Mouse (Mus musculus) limb, embryonic 13.5 days (tissue): Measurements from ENCODE around the gene Cbfb. TPM values are rescaled to one million over a fixed set of nuclear protein-coding genes. Genes with fewer than 3 reads are reported as not detected.

ENCODE experiments used
- polyA plus RNA-seq: library from polyadenylated mRNA; unstranded; fragments of >200 nt; fragmentation: Nextera tagmentation; extraction: Ambion mirVana; gene quantifications from 2 replicates; pipeline ENCODE4 v1.2.1, GENCODE M21; 2015

The Cbfb gene
- polyA plus RNA-seq, 1 experiment from 2014 or later = 97.1 TPM

Other genes with a start within 250 kb of the Cbfb start
- 0.06 TPM in 1 of 2 replicates, not detected in the other for gene Ces2e, start 244.4 kb upstream of the Cbfb start, polyA plus RNA-seq
- gene Ces2f, start 223.3 kb upstream of the Cbfb start, polyA plus RNA-seq = 0.06 and 0.13 TPM in 2 replicates
- 0.05 and 0.24 TPM in 2 replicates for gene Ces2g, start 209.0 kb upstream of the Cbfb start, polyA plus RNA-seq
- gene Ces2h, start 169.8 kb upstream of the Cbfb start, polyA plus RNA-seq = not detected in 2 replicates
- not detected in 2 replicates for gene Ces3a, start 122.1 kb upstream of the Cbfb start, polyA plus RNA-seq
- not detected in 2 replicates for gene Ces3b, start 86.9 kb upstream of the Cbfb start, polyA plus RNA-seq
- gene Ces4a, start 38.9 kb upstream of the Cbfb start, polyA plus RNA-seq = not detected in 2 replicates
- 27.3 and 27.6 TPM in 2 replicates for gene D230025D16Rik, start 54.5 kb downstream of the Cbfb start, polyA plus RNA-seq
- gene B3gnt9, start 84.5 kb downstream of the Cbfb start, polyA plus RNA-seq = 24.7 and 25.4 TPM in 2 replicates
- 20.1 and 23.2 TPM in 2 replicates for gene Tradd, start 93.9 kb downstream of the Cbfb start, polyA plus RNA-seq
- gene Fbxl8, start 94.0 kb downstream of the Cbfb start, polyA plus RNA-seq = 2.6 and 2.8 TPM in 2 replicates
- 0.11 and 0.19 TPM in 2 replicates for gene Hsf4, start 99.1 kb downstream of the Cbfb start, polyA plus RNA-seq
- 2.7 and 3.1 TPM in 2 replicates for gene Nol3, start 105.5 kb downstream of the Cbfb start, polyA plus RNA-seq
- gene 4931428F04Rik, start 119.2 kb downstream of the Cbfb start, polyA plus RNA-seq = 16.3 TPM in 2 replicates
- 8.3 and 9.1 TPM in 2 replicates for gene Exoc3l, start 125.4 kb downstream of the Cbfb start, polyA plus RNA-seq
- gene E2f4, start 127.0 kb downstream of the Cbfb start, polyA plus RNA-seq = 73.6 and 75.4 TPM in 2 replicates
- 3.9 and 5.1 TPM in 2 replicates for gene Elmo3, start 134.9 kb downstream of the Cbfb start, polyA plus RNA-seq
- gene Lrrc29, start 155.6 kb downstream of the Cbfb start, polyA plus RNA-seq = 1.8 and 2.7 TPM in 2 replicates
- gene Tmem208, start 155.7 kb downstream of the Cbfb start, polyA plus RNA-seq = 119 and 122 TPM in 2 replicates
- gene Fhod1, start 177.3 kb downstream of the Cbfb start, polyA plus RNA-seq = 2.1 and 2.3 TPM in 2 replicates
- 6.0 and 6.4 TPM in 2 replicates for gene Slc9a5, start 178.2 kb downstream of the Cbfb start, polyA plus RNA-seq
- gene Plekhg4, start 202.6 kb downstream of the Cbfb start, polyA plus RNA-seq = 0.73 and 1.2 TPM in 2 replicates
- gene Kctd19, start 242.8 kb downstream of the Cbfb start, polyA plus RNA-seq = not detected in 2 replicates
- gene Lrrc36, start 242.9 kb downstream of the Cbfb start, polyA plus RNA-seq = 0.36 and 0.55 TPM in 2 replicates